Mouse (Mus musculus): Measurements from ENCODE around the gene Ascl4.

DNA sequence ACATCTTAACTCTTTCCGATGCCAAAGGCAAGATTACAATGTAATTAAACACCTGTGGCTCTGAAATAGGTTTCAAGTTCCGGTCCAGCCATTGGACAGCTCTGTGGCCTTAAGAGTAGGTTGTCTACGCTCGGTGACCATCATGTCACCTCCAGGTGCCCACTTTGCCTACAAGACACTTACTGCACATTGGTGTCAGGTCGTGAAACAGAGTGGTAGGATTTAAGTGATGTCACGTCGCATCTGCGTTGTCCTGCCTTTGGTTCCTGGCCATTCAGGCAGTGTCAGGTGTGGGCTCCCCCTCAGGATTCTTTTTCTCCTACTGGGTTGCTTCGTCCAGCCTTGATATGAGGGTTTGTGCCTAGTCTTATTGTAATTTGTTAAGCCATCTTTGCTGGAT lies 44.3 kb downstream of the Ascl4 start:
- TF ChIP-seq CTCF (IDR thresholded peaks at IDR 0.05; ENCODE audit: borderline replicate concordance, control insufficient read depth, extremely low read depth, insufficient read depth, low read length, poor library complexity) = no peak
- no peak for TF ChIP-seq POLR2A (IDR thresholded peaks at IDR 0.05; ENCODE audit: control insufficient read depth, extremely low read depth, insufficient read depth, low read length, poor library complexity)

Measured in thymus, adult 2 months (tissue).